Mouse (Mus musculus): ENCODE data around the gene Syt16. TPM values are rescaled to one million over a fixed set of nuclear protein-coding genes. Genes with fewer than 3 reads are reported as not detected.

Gene Syt16
- total RNA-seq, 2 experiments from 2014 or later, result not detected

DNA sequence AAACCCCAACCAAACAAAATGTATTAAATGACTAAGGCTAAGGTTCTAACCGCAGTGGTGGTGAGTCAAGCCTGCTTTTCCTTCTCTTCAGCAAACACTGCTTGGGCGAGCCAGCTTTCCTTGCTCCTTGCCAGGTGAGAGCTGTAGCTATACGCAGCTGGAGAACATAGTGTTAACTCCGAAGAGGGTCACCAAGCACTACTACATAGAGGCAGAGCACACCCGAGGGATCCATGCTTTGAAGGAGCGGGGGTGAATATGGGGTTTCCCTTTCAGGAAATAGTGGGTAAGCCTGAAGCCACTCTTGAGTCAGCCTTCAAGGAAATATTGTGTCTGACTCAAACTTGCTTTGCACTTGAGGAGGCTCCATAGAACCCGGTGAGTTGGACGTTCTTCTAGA lies 95.6 kb downstream of the Syt16 start:
- intact Hi-C loops (cut with DNase I), result no loop called here
- DNase-seq (ENCODE audit: low spot score), result no peak

DNA sequence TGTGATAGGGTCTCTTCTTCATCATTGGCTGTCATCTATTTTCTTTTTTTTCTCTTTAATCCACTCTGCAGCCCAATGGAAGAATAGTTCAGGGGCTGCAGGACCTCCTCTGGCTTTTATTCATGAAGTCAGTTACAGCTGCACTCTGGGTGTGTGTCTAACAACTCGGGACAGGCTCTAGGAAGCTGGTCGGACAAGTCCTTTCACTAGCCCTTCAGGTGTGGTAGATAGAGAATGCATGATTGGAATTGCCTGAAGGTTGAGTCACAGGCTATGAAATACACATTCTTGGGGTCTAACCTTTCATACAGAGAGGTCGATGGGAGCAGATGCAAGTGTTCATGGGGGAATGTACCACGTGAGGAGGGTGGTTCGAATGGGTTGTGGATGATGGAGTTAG lies 97.2 kb downstream of the Syt16 start:
- no peak for DNase-seq (ENCODE audit: low spot score)
- intact Hi-C loops (cut with DNase I), result no loop called here

DNA sequence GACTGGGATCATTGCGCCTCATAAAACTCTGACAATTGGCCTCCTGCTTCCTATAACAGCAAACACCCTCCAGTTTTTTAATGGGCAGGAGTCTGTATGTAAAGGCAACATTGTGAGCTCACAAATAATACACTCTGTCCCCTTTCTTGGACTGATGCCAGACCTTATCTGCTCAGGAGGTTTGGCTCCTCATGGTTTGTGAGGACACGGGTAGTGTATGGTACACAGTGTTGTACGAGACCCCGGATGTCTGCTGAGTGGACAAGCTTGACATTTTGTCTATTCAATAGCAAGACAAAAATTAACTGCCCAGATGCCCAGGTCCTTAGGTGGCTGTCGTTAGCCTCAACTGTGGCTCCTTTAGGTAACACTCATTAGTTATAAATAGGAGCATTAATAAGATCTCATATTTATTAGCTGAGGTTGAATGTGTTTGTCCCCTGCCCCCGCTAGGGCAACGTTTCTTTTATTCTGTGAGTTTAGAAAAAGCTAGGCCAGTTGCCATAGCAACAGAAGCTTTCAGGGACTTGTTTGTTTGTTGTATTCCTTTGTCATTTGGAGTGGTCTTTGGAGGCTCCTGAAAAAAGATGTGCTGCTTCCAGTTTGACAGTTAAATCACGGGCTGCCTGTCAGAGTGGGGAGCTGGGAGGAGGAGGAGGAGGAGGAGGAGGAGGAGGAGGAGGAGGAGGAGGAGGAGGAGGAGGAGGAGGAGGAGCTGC lies 101.3 kb downstream of the Syt16 start:
- intact Hi-C loops (cut with DNase I), result no loop called here
- DNase-seq (ENCODE audit: low spot score), result no peak

DNA sequence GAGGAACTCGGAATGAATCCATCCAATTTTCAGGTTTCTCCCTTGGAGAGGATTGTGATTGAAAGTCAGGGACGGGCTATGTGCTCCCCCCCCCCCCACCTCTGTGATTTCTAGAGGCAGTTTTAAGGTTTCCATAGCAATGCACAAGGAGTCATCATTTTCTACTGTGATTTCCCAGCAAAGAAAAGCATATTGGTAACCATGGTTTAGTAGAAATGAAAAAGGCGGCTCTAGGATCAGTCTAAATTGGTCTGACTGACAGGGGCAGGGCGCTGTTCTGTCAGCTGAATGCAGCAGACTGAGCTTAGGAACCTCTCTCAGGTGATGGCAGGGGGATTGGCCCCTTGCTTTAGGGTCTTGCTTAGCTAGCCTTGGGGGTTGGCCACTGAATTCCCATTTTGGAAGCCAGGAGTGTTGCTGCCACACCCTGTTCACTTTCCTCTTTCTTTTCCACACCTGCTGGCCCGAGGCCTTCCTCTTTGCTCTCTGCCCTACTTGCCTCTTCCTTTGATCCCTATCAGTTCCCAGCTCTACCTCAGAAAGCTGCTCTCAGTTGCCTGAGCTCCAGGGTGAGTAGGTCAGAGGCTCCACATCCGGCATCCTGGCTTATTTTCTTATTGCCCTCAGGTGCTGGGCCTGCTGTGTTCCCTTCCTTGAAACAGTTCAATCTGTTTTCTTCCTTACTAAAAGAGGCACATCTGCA lies 108.5 kb downstream of the Syt16 start:
- no peak for DNase-seq (ENCODE audit: low spot score)
- intact Hi-C loops (cut with DNase I), result no loop called here

DNA sequence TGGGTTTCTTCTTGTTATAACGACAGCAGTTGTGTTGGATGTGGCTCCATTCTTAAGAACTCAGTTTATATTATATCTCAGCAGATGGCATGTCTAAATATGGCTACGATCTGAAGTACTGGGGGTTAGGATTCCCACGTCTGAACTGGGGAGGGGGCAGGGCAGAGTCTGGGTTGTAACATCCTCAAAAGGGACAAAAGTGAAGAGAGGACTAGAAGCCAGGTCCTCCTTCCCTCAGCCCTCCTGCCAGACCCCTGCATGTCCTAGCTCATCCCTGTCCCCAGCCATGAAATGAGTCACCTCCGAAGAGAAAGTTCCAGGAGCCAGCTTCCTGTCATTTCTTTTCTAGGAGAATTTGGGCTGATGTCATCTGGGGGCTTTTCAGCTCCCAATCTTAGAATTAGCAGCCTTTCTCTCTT lies 111.2 kb downstream of the Syt16 start:
- intact Hi-C loops (cut with DNase I), result no loop called here
- DNase-seq (ENCODE audit: low spot score), result no peak

DNA sequence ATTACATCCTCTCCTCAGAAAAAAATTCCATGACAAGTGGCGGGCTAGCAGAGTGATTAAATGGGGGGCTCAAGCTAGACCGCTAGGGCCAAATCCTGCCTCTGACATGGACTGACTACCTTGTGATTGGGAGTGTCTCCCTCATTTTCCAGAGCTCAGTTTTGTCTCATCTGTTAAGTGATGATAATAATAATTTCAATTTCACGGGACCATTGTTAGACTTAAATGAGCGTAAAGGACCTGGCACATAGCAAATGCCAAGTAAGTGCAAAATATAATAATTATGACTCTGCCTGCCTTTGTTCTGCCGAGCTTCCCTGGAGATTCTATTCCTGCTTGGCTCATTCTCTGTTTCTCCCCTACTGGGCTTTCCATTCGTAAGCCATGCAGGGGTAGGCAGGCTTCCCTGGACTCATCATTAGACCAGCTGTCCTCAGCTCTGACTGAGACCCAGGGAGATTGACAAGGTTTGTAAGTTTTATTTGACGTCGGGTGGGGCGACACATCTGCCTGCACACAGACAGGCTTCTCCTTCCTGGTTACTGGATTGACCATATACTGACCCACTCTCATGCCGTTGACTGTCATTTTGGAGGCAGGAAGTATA lies 112.1 kb downstream of the Syt16 start:
- intact Hi-C loops (cut with DNase I), result no loop called here
- no peak for DNase-seq (ENCODE audit: low spot score)

DNA sequence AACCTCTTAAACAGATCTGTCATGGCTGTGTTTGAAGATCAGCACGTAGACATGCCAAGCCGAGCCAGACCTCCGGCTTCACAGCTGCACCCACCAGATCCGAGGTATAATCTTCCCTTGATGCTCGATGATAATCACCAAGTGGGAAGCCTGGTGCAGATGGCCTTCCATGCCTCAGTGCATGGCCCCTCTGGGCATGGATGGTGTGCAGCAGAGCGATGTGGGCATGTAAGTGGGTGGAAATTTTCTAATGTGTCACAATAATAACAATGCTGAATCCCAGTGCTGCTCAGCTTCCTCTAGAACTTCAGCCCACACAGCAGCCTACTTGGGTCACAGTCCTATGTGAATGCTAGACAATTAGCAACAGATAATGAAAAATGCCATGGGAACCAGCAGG lies 119.4 kb downstream of the Syt16 start:
- intact Hi-C loops (cut with DNase I), result no loop called here
- no peak for DNase-seq (ENCODE audit: low spot score)

DNA sequence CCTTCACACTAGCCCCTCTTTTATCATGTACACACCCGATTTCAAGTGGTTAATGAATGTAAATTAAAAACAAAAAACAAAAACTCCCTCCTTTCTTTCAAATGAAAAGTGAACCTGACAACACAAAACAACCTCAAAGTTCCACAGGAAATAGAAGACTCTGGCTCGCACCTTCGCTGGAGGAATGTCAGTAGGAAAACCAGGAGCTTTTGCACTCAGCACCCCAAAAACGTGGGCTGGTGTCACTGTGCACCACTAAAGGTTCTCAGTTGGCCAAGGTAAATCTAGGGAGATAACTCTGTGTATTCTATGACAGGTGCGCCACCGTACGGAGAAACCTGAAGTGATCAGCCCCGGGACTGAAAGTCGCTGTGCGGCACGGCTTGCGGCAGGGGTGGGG lies 128.3 kb downstream of the Syt16 start:
- intact Hi-C loops (cut with DNase I), result no loop called here
- no peak for DNase-seq (ENCODE audit: low spot score)

DNA sequence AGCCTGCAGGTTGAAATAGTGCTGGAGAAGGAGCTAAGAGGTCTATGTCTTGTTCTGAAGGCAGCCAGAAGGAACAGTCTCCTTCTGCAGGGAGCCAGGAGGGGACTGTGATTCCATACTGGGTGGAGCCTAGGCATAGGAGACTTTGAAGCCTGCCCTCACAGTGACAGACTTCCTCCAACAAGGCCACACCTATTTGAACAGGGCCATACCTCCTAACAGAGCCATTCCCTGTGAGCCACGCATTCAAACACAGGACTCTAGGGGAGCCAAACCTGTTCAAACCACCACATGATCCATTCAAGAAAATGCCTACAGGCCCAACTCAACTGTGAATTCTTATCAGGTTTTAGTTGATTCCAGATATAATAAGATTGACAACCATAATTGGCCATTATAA lies 130.8 kb downstream of the Syt16 start:
- no peak for DNase-seq (ENCODE audit: low spot score)
- intact Hi-C loops (cut with DNase I), result no loop called here

DNA sequence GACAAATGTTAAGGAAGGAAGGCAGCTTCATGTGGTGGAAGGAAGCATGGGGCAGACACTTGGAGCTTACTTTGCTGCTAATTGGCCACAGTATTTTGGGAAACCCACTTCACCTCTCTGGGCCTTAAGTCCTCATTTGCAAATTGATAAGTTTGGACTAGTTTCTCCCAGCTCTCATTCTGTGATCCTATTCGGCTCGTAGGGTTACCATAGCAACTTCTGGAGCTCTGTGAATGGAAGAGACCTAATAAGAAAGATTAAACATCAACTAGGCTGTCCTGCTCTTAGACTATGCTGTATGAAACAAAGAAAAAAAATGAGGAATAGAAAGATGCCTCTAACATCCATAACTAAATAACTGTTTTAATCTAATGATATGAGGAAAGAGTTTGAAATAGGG lies 134.3 kb downstream of the Syt16 start:
- intact Hi-C loops (cut with DNase I), result no loop called here

DNA sequence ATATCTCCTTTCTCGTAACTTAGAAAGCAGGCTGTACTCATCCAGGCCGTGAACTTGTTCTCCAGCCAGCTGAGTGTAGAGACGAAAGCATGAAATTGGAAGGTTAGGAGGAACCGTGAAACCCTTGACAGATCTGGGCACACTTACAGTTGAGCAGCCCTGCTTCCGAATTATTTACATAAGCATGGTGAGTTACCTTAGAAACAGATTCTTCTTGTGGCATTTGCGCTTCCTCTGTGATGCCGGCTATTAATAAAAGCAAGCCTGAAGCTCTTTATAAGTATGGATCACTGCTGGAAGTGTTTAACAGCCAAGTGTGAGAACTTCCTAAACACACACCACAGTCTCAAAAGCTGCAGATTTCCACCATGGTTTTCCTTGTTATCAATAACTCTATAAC lies 144.7 kb downstream of the Syt16 start:
- no peak for DNase-seq (ENCODE audit: low spot score)
- intact Hi-C loops (cut with DNase I), result no loop called here

More for the DNA sequence above, 134.3 kb downstream of the Syt16 start:
- DNase-seq (ENCODE audit: low spot score), result no peak

DNA sequence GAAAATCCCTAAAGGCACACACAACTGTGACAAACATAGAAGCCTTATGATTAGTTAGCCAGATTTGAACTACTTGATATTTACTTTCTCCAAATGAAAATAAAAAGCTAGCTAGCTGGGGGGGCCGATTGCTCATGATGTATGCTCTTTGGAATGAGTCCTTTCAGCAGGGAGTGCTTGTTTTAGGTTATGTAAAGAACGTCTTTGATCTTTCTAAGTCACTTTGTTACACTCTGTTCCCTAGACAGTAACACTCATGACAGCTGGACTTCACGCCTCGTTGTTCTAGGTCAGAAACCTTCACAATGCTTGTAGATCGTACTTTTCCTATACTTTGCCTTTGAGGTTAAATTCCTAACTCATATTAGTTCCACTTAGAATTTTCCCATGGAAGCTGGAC lies 146.9 kb downstream of the Syt16 start:
- no peak for DNase-seq (ENCODE audit: low spot score)
- intact Hi-C loops (cut with DNase I), result no loop called here

DNA sequence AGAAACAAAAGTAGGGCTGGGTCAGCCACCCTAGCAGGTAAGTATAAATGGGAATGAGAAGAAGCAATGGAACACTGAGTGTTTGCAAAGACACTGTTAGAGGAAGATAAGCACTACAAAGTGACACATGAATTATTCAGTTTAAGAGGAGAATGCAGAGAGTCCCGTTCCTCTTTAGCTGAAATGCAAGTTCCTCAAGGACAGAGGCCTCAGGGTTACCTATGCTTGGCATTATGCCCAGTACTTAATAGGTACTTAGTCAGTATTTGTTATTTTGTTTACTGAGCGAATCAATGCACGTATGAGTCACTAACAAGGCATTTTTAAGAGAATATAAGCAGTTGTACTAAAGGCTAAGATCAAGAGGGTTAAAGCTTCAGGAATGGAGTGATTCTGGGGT lies 163.3 kb downstream of the Syt16 start:
- no peak for DNase-seq (ENCODE audit: low spot score)
- intact Hi-C loops (cut with DNase I), result no loop called here

DNA sequence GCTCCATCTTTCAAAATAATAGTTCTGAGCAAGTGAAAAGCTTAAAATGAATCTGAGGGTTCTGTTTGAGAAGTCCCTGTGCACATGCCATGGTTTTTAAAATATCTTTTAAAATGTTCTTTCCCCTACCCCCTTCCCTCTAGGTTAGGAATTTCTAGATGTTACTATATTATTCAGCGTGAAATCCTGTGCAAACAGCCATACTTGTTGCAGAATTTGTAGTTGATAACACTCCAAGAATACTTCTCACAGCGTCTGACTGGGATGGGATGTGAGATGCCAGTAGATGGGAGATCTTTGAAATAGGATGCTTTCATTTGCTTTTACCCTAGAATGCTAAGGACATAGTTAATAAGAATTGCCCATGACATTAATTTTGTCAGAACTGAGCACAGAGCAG lies 165.6 kb downstream of the Syt16 start:
- intact Hi-C loops (cut with DNase I), result no loop called here
- no peak for DNase-seq (ENCODE audit: low spot score)

DNA sequence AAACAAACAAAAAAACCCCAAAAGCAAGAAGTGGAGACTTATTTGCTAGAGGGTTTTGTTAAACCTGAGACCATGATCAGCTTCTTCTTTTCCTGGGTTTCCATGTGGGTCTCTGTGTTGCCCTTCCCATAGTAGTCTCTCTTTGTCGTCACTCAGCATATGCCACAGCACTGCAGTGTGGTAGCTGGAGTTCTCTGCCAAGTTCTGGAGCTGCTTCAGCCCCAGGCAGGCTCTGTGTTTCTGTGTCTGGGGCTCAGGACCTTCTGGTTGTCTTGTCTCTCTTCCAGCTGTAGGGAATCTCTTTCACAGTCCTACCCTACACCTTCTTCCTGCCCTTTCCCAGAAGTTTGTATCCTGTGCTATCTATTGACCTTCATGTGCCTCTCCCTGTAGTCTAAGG lies 173.8 kb downstream of the Syt16 start:
- intact Hi-C loops (cut with DNase I), result no loop called here
- DNase-seq (ENCODE audit: low spot score), result no peak

DNA sequence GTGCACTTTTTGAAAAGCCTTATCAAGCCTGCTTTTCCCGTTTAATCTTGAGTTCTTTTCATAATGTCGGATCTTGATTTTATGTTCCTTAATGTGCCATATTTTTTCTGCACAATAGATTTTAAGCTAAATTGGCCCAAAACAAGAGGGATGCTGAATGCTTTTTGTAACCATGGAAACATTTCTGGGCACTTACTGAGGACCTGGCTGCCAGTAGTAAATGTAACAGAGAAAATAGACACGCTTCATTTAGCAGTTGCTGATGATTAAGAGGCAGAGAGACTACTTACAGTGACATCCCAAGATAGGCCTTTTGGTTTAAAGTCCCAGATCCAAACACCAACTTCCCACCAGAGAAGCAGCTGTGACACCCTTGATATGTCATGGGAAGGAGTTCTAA lies 176.4 kb downstream of the Syt16 start:
- DNase-seq (ENCODE audit: low spot score), result no peak
- intact Hi-C loops (cut with DNase I), result no loop called here

DNA sequence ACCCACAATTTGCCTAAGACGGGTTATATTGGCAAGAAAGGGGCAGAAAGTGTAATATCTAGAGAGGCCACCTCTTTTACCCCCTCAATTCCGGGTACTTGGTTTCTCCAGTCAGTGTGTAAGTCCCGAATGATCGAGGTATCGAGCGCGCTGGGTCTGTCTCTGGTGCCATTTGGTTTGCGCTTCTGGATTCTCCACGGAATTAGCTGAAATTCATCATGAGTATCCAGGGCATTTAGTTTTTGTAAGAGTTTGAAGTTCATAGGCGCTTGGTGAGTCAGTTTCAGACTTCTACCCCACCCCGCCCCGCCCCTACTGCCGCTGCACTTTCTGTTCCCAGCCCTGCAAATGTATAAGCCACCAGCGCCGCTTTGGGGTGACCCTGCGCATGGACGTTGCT lies 187.1 kb downstream of the Syt16 start:
- no peak for DNase-seq (ENCODE audit: low spot score)

DNA sequence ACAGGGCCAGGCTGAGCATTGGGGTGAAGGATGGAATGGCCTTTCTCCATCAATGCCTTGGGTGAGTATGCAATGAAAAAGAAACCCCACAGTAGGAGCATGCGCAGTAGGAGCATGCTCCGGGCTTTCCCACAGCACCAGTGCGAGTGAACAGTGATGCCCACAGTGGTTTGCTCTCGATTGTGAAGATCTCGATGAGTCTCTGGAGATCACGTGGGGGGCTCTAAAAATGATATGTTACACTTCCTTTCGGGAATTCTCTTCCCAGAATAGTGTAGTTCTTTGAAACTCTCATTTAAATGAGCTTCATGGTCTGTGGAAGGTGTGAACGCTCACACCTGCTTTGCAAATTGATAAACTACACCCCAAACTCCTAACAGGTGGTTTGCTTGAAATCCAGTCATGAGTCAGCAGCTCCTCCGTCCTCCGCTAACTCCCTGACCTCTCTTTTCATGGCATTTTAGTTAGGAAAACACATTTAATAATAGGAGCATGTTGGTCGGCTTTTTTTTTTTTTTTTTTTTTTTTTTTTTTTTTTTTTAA lies 190.9 kb downstream of the Syt16 start:
- DNase-seq (ENCODE audit: low spot score), result no peak
- intact Hi-C loops (cut with DNase I), result no loop called here

More for the DNA sequence above, 187.1 kb downstream of the Syt16 start:
- intact Hi-C loops (cut with DNase I), result no loop called here

DNA sequence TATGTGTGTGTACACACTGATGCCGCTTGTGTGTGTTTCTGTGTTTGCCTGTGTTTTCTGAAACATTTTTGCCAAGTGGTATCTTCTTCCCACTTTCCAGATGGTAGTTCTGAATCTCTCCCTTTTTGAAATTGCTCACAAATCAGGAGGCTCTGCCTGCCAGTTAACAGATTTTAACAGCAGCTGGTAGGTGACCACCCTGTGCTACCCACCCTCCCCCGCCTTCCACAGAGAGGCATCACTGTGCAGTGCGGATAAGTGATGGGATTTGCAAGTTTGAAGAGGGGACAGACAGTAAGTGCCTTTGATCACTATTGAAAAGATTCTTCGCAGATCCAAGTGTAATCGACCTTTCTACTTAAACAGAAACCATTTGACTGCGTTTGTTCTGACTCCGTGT lies 191.4 kb downstream of the Syt16 start:
- DNase-seq (ENCODE audit: low spot score), result no peak
- intact Hi-C loops (cut with DNase I), result no loop called here

DNA sequence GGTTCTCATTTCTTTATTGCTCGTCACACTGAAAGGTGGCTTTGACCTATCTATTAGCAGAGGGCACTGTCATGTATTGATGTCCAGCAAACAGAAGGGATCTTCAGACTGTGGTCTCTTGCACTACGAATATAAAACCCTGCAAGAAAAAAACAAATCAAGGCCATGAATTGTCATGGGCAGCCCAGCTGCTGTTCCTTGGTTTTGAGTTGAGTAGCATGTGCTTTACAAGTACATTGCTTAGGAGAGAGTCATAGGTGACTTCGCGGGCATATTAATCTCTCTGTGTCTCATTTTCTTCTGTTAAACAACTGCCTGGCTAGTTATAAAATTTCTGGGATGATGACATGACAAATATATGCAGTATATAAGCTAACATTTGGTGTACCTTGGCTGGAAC lies 192.4 kb downstream of the Syt16 start:
- DNase-seq (ENCODE audit: low spot score), result no peak
- intact Hi-C loops (cut with DNase I), result no loop called here

DNA sequence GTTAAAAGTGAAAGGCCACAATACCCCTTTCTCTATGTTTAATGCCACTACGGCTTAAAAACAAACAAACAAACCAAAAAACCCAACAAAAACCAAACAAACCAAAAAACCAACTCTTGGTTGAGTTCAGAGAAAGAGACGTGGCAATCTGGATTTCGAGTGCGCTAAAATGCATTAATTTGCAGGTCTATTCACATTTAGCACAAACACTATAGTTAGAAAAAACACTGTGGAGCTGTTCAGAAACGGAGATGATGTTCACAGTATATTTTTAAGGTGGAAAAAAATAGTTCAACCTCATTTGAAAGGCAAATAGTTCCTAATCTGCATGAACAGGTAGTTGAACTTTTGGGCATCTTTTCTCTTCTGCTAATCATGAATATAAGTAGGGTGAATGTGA lies 192.8 kb downstream of the Syt16 start:
- intact Hi-C loops (cut with DNase I), result no loop called here

More for the DNA sequence above, 192.8 kb downstream of the Syt16 start:
- DNase-seq (ENCODE audit: low spot score), result no peak
